Mouse (Mus musculus): ENCODE measurements around the gene Tpm1.

- TF ChIP-seq POLR2A (IDR thresholded peaks at IDR 0.05; ENCODE audit: borderline replicate concordance, low read depth, low read length) (no peak), CTCF (IDR thresholded peaks at IDR 0.05; ENCODE audit: low read depth, low read length) (no peak)
These were observed 60.3 kb downstream of the Tpm1 start for GRCm38 (mm10) chr9:66988888-66989414.

Data from bone marrow macrophage, adult 2 months (primary cell).